Mouse (Mus musculus) neural tube, embryonic 11.5 days (tissue): Measurements from ENCODE around the gene Klhl8. TPM values are rescaled to one million over a fixed set of nuclear protein-coding genes. Genes with fewer than 3 reads are reported as not detected.

ENCODE experiments used
- ATAC-seq: fragments of 200-750 bp; cut with Nextera tagmentation; 2 replicates; pipeline ENCODE4 v1.8.0; 2017; ENCODE audit warnings: moderate number of reproducible peaks, mild to moderate bottlenecking, moderate TSS enrichment, moderate library complexity; ENCODE audit not compliant: insufficient read depth, low FRiP score, low TSS enrichment
- DNase-seq: peaks from one replicate; pipeline ENCODE4 v3.0.0-alpha.2; 2015; ENCODE audit warnings: low spot score
- H3K27ac ChIP-seq: fragments of 300-500 bp; sonication (generic); 2 replicates; pipeline ENCODE4 v1.5.1; 2014; ENCODE audit warnings: low read depth, mild to moderate bottlenecking, low read length
- H3K27me3 ChIP-seq: fragments of 300-500 bp; sonication (generic); 2 replicates; pipeline ENCODE4 v1.6.1; 2014; ENCODE audit warnings: mild to moderate bottlenecking, low read length, mixed read lengths; ENCODE audit not compliant: control insufficient read depth, insufficient read depth
- H3K36me3 ChIP-seq: fragments of 300-500 bp; sonication (generic); 2 replicates; pipeline ENCODE4 v1.6.1; 2014; ENCODE audit warnings: mild to moderate bottlenecking, low read length, moderate library complexity, mixed read lengths; ENCODE audit not compliant: control insufficient read depth, insufficient read depth
- H3K4me1 ChIP-seq: fragments of 300-500 bp; sonication (generic); 2 replicates; pipeline ENCODE4 v1.6.1; 2014; ENCODE audit warnings: low read length, mixed read lengths; ENCODE audit not compliant: control insufficient read depth, insufficient read depth
- H3K4me2 ChIP-seq: fragments of 300-500 bp; sonication (generic); 2 replicates; pipeline ENCODE4 v1.6.1; 2014; ENCODE audit warnings: low read depth, mild to moderate bottlenecking, moderate library complexity
- H3K4me3 ChIP-seq: fragments of 300-500 bp; sonication (generic); 2 replicates; pipeline ENCODE4 v1.5.1; 2014; ENCODE audit warnings: low read depth, low read length
- H3K9ac ChIP-seq: fragments of 300-500 bp; sonication (generic); 2 replicates; pipeline ENCODE4 v1.6.1; 2014; ENCODE audit warnings: mild to moderate bottlenecking, low read length
- H3K9me3 ChIP-seq: fragments of 300-500 bp; sonication (generic); 2 replicates; pipeline ENCODE4 v1.6.1; 2016; ENCODE audit warnings: low read length; ENCODE audit not compliant: control insufficient read depth
- WGBS: fragments of 180-500 bp; shearing (Covaris S2); extraction: QIAGEN DNeasy Blood & Tissue Kit; methylation state at CpG from one replicate; pipeline ENCODE4 v1.1.7; 2014; 5-methylcytosine and 5-hydroxymethylcytosine counted together
- polyA plus RNA-seq: library from polyadenylated mRNA; unstranded; fragments of >200 nt; fragmentation: Nextera tagmentation; extraction: Ambion mirVana; gene quantifications from 2 replicates; pipeline ENCODE4 v1.2.1, GENCODE M21; 2014

The Klhl8 gene
- polyA plus RNA-seq, 1 experiment from 2014 or later = 17.3 TPM

DNA sequence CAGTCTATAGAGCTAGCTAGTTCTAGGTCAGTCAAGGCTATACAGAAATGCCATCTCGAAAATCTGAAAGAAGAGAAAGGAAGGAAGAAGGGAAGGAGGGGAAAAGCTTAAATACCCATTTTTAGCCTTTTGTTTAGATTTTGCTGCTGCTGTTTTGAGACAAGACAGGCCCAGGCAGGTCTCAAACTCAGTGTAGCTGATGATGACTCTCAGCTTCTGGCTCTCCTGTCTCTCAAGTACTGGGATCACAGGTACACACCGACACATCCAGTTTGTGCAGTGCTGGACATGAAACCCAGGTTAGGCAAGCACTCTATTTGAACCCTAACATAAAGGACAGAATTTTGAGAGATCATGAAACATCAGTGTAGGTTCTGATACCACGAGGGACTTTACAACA, 1.6 kb downstream of the Klhl8 start:
- 83% methylated on average over 3 of the region's 3 CpGs for WGBS
- H3K36me3 ChIP-seq = no peaks in the 10 kb centered on the region
- H3K4me2 ChIP-seq = no peak overlapping the region
- no peaks in the 10 kb centered on the region for H3K27me3 ChIP-seq
- H3K27ac ChIP-seq = no peak overlapping the region
- H3K4me1 ChIP-seq = no peaks in the 10 kb centered on the region
- no peak overlapping the region for H3K4me3 ChIP-seq
- no peak overlapping the region for H3K9ac ChIP-seq
- H3K9me3 ChIP-seq = no peaks in the 10 kb centered on the region
- DNase-seq (no peak), ATAC-seq (no peak)

DNA sequence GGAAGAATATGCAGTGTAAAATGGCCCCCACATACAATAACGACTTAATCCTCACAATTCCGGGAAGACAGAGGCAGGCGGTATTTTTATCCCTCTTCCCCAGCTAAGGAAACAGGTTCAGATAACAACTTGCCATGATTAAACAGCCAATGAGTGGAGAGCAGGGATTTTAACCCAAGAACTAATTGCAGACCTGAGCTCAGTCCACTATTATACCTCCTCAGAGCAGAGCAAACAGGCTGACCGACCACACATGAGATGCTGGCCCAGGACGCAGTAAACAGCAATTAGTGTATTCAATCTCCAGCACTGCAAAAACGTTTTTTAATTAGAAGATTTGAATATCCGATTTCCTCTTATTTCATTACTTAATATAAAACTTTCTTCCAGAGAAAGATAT, 2.2 kb downstream of the Klhl8 start:
- H3K9me3 ChIP-seq = no peaks in the 10 kb centered on the region
- H3K27me3 ChIP-seq = no peaks in the 10 kb centered on the region
- H3K36me3 ChIP-seq = no peaks in the 10 kb centered on the region
- no peak overlapping the region for H3K4me3 ChIP-seq
- ATAC-seq = no peak
- no peaks in the 10 kb centered on the region for H3K4me1 ChIP-seq
- DNase-seq = no peak
- H3K4me2 ChIP-seq = no peak overlapping the region
- 75% methylated on average over 7 of the region's 7 CpGs for WGBS
- H3K9ac ChIP-seq = no peak overlapping the region
- no peak overlapping the region for H3K27ac ChIP-seq

DNA sequence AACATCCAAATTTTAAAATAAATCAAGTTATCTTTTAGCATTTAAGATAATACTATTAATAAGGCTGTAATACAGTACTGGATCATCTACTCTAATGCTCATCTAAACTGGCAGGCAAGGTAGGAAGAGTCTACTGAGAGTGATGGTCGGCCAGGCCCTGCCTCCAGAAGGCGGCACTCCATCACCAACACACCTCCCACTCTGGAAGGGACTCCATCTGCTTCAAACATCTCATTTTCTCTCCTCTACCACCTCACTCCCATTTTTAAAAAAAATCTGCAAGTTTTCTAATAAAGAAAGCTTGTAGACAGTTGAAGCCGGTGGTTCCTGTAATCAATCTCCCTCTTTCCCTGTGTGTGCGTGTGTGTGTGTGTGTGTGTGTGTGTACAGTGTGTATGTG, 3.2 kb downstream of the Klhl8 start:
- no peak overlapping the region for H3K4me2 ChIP-seq
- no peak overlapping the region for H3K9ac ChIP-seq
- ATAC-seq (no peak), DNase-seq (no peak)
- H3K4me1 ChIP-seq = no peaks in the 10 kb centered on the region
- H3K36me3 ChIP-seq = no peaks in the 10 kb centered on the region
- H3K4me3 ChIP-seq = no peak overlapping the region
- H3K9me3 ChIP-seq = no peaks in the 10 kb centered on the region
- 89% methylated on average over 4 of the region's 4 CpGs for WGBS
- no peak overlapping the region for H3K27ac ChIP-seq
- no peaks in the 10 kb centered on the region for H3K27me3 ChIP-seq

DNA sequence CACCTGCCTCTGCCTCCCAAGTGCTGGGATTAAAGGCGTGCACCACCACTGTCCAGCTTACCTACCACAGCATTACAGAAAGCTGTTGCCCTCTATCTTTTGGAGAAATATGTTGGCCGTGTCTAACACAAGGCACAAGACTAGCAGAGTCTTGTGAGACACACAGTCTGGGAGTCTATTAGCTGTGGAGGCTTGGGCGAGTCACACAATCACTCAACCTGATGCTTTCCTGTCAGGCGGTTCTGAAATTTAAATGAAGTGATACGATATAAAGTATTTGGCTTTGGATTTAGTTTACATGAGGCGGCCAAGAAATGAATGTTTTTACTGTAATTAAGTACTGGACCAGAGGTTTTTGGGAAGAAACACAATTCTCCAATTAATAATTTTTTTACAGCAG, 4.9 kb downstream of the Klhl8 start:
- no peaks in the 10 kb centered on the region for H3K4me1 ChIP-seq
- no peak overlapping the region for H3K4me2 ChIP-seq
- H3K27ac ChIP-seq = no peak overlapping the region
- H3K9me3 ChIP-seq = no peaks in the 10 kb centered on the region
- ATAC-seq (no peak), DNase-seq (no peak)
- no peak overlapping the region for H3K4me3 ChIP-seq
- no peak overlapping the region for H3K9ac ChIP-seq
- no peaks in the 10 kb centered on the region for H3K36me3 ChIP-seq
- WGBS = 95% methylated on average over 6 of the region's 6 CpGs
- no peaks in the 10 kb centered on the region for H3K27me3 ChIP-seq

DNA sequence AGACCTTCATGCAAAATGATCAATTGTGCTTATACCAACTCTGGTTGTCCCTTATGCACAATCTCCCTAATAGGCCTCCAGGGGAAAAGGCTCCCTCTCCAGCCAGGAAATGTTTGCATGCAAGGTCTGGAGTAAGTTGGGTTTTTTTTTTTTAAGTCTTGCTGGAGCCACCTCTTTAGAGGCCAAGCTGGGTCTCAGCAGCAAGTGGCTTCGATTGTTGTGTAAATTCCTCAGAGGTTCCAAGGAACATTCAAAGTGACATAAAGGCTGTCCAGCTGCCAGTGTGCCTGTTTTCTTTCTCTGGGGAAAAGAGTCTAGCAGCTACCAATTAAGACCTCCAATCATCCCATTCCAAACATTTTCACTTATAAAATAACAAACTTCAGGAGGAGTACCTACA, 12.7 kb downstream of the Klhl8 start:
- no peak overlapping the region for H3K4me2 ChIP-seq
- no peak overlapping the region for H3K4me3 ChIP-seq
- H3K9ac ChIP-seq = no peak overlapping the region
- no peaks in the 10 kb centered on the region for H3K36me3 ChIP-seq
- H3K4me1 ChIP-seq = no peaks in the 10 kb centered on the region
- H3K27ac ChIP-seq = no peak overlapping the region
- no peaks in the 10 kb centered on the region for H3K27me3 ChIP-seq
- no peak for ATAC-seq
- DNase-seq = no peak
- WGBS = 14% methylated on average over 1 of the region's 1 CpGs
- H3K9me3 ChIP-seq = no peaks in the 10 kb centered on the region

DNA sequence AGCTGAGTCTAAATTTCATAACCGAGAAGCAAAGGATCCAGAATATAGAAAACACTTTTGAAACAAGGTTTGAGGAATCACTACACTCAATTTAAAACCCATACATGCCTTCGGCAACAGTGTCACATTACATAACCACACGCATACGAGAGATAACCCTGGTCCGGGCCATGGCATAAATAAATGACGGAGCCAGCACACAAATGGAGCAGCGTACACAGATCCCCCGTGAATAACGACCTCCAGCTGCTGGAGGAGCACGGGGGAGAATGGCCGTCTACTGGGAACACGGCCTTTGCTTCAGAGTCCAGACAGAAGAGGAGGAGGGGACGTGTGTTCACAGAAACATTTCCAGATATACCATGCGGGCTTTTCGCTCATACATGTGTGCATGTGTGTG, 21.3 kb downstream of the Klhl8 start:
- no peak for ATAC-seq
- no peak for DNase-seq
- no peak overlapping the region for H3K4me3 ChIP-seq
- H3K27me3 ChIP-seq = no peaks in the 10 kb centered on the region
- no peak overlapping the region for H3K9ac ChIP-seq
- H3K27ac ChIP-seq = no peak overlapping the region
- H3K4me2 ChIP-seq = no peak overlapping the region
- 59% methylated on average over 15 of the region's 15 CpGs for WGBS
- H3K4me1 ChIP-seq = peaks cover 6% of the 10 kb centered on the region; the same call in 1 of the 2 replicates
- no peaks in the 10 kb centered on the region for H3K9me3 ChIP-seq
- no peaks in the 10 kb centered on the region for H3K36me3 ChIP-seq

DNA sequence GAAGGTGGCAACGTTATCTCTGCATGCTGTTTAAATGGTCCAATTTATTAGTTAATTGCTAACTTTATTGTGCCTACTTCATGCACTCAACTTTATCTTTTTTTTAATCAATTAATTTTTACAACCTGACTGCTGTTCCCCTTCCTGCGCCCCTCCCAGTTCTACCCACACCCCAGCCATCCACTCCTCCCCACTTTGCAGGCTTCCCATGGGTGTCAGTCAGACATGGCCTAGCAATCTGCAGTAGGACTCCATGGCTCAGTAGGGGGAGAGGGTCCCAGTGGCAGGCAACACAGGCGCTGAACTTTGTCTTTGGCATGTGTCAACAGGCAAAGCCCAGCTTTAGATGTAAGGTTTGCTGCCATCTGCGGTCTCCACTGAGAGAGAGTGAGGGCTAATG, 47.3 kb downstream of the Klhl8 start:
- no peaks in the 10 kb centered on the region for H3K4me1 ChIP-seq
- H3K4me2 ChIP-seq = no peak overlapping the region
- ATAC-seq = no peak
- no peak overlapping the region for H3K27ac ChIP-seq
- H3K4me3 ChIP-seq = no peak overlapping the region
- H3K27me3 ChIP-seq = no peaks in the 10 kb centered on the region
- no peak for DNase-seq
- no peaks in the 10 kb centered on the region for H3K9me3 ChIP-seq
- no peaks in the 10 kb centered on the region; the same call in 1 of the 2 replicates for H3K36me3 ChIP-seq
- H3K9ac ChIP-seq = no peak overlapping the region
- WGBS = 91% methylated on average over 4 of the region's 4 CpGs

DNA sequence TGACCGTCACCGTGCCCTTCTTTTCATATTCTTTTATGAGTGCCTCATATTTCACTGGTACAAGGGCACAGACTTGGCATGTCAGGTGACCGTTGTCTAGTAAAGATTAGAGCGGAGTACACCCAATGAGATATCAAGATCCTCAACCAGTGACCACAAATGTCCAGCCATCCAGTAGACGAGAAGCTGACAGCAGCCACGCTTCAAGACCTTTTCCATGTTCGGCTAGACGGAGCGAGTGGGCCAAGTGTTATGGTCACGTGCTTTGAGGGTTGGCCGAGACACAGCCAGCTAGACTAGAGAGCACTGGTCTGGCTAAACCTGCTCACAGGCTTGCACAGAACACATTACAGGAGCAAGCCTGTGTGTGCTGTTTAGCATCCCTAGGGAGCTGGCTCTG, 50.4 kb downstream of the Klhl8 start:
- no peaks in the 10 kb centered on the region for H3K27me3 ChIP-seq
- H3K9me3 ChIP-seq = no peaks in the 10 kb centered on the region
- H3K4me1 ChIP-seq = no peaks in the 10 kb centered on the region
- H3K36me3 ChIP-seq = no peaks in the 10 kb centered on the region; the same call in 1 of the 2 replicates
- H3K4me2 ChIP-seq = no peak overlapping the region
- no peak overlapping the region for H3K9ac ChIP-seq
- no peak overlapping the region for H3K4me3 ChIP-seq
- no peak overlapping the region for H3K27ac ChIP-seq
- WGBS = 96% methylated on average over 11 of the region's 11 CpGs
- no peak for ATAC-seq
- no peak for DNase-seq

DNA sequence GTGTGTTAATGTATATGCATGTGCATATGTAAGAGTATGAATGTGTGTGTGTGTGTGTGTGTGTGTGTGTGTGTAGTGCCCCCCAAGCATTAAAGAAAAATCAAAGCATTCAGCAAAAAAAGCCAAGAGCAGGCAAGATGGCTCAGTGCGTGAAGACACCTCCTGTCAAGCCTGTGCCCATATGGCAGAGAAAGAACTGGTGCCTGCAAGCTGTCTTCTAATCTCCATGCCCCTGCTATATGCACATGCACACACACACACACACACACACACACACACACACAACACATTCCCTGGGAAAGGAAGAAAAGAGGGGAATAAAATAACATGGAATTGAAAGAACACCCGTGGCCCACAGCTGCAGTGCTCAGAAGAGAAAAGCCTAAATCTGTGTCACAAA, 53.9 kb downstream of the Klhl8 start:
- WGBS = 90% methylated on average over 2 of the region's 2 CpGs
- no peak overlapping the region for H3K4me2 ChIP-seq
- H3K27ac ChIP-seq = no peak overlapping the region
- H3K9ac ChIP-seq = no peak overlapping the region
- no peak for ATAC-seq
- H3K9me3 ChIP-seq = no peaks in the 10 kb centered on the region
- H3K27me3 ChIP-seq = no peaks in the 10 kb centered on the region
- no peak overlapping the region for H3K4me3 ChIP-seq
- no peaks in the 10 kb centered on the region for H3K4me1 ChIP-seq
- no peaks in the 10 kb centered on the region for H3K36me3 ChIP-seq
- DNase-seq = no peak
